Mouse (Mus musculus) small intestine, adult 2 months (tissue): ENCODE data around the gene Sox4.

Source experiments
- CTCF ChIP-seq: fragments of 200-500 bp; IDR thresholded peaks from 2 replicates; pipeline ENCODE4 v1.5.1; 2012; ENCODE audit warnings: low read depth, mild to moderate bottlenecking, control low read depth, inconsistent platforms, low read length, moderate library complexity, mixed read lengths; ENCODE audit not compliant: insufficient replicate concordance, insufficient read length; ENCODE audit errors: extremely low read depth
- POLR2A ChIP-seq: fragments of 200-500 bp; IDR thresholded peaks from 2 replicates; pipeline ENCODE4 v1.6.1; 2012; ENCODE audit warnings: low read depth, mild to moderate bottlenecking, control low read depth, inconsistent platforms, low read length, moderate library complexity

DNA sequence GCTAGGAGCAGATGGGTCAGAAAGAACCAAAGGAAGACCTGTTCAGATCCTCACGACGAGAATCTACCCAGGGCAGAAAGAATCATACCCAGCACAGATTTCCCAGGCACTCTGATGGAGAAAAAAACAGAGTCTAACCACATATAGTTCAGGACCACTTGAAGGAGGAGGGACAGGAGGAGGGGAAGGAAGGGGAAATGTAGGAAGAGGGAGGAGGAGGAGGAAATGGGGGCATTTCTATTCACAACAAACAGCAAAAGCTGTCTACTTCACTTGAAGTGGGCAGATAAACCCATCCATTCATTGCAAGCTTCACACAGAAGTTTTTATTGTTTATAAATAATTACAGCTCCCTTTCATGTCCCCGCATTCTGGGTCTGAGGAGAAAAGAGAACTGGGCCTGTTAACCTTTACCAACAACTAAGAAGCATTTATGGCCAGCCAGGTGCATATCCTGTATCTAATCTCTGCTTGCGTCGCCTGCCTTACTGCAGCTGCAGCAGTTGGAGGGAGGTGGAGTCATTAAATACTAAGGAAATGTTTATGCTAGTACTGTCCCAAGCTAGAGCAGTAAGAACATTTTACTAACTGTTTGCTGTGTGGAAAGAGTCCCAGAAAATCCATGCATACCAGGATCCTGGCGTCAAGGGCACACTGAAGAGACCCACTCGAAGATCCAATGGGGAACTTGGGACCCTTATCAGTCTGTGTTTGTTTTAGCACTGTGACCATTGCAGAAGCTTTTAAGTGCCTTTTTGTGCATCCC is 38.6 kb upstream of the Sox4 start:
- no peak for TF ChIP-seq CTCF
- TF ChIP-seq POLR2A, result no peak
